Mouse (Mus musculus) heart, adult 8-10 months (tissue): ENCODE results near the gene Pgbd1. TPM values are rescaled to one million over a fixed set of nuclear protein-coding genes. Genes with fewer than 3 reads are reported as not detected.
A peak's percentile ranks its signal among the peaks of the same experiment; 100 is the strongest.
"Not testable (repeated sequence)": the region's sequence is repeated elsewhere in the genome, so short reads cannot be mapped to it uniquely, and the experiment has no call there.

Source experiments
- DNase-seq: peaks from one replicate; pipeline ENCODE4 v3.0.0; 2022; ENCODE audit warnings: low spot score
- total RNA-seq, 4 experiments: library from RNA; stranded (reverse); gene quantifications; 2 replicates each; pipeline ENCODE4 v1.2.4; 2022

Pgbd1 gene
- total RNA-seq = under 1 TPM; 0.30 to 0.50 (median 0.35) TPM

GRCm38 (mm10) chr13:21440503-21441206 lies at the start of gene Pgbd1:
Gene Pgbd1, minus strand, starts transcription at chr13:21441058.
- peak; percentile 21 for DNase-seq

DNA sequence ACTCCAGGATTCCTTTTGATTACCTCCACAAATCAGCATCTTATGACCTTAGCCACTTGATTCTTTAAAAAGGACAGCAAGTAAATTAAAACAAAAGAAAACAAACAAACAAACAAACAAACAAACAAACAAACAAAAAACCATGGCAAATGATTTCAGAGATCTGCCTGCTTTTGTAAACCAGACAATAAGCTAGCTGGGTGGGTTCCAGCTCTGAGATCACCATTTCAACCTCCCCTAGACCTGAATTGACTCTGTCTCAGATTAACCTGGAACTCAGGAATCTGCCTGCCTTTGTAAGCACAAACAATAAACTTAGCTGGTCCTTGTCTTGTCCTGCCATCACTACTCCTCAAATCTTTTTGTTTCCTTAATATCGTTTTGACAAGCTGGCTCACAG lies 46.0 kb upstream of the Pgbd1 start:
- DNase-seq = no peak

DNA sequence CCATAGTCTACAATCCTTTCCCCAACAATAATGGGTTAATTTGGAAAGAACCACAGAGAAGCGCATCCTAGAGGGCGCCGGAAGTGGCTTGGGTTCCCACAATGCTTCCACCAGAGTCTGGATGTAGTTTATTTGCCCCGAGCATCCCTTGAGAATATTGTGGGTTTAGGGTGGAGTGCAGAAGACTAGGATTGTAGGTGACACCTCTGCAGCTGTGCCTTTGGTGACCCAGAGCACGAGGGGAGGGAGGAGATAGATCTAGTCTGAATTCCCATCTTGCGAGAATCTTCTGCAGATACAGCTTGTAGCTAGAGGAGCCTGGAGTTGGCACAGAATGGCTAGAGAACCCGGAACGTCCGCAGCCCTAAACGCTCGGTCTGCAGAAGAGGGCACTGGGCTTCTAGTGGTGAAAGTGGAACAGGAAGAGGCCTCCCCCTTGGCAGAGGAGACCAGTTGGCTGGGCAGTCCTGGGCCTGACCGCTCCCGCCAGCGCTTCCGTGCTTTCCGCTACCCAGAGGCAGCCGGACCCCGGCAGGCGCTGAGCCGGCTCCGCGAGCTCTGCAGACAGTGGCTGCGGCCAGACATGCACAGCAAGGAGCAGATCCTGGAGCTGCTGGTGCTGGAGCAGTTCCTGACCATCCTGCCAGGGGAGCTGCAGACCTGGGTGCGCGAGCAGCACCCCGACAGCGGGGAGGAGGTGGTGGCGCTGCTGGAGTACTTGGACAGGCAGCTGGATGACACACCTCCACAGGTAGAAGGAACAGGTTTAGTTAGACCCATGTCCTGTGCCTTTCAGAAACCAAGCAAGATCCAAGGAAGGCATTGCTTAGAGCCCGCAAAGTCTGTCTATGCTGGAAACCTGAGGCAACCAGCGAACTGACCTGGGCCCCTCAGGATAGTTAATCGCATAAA lies 38.2 kb upstream of the Pgbd1 start, which contains the start of the genes Zkscan4 and Gm10065:
TSS of gene Zkscan4 (plus strand) at position 149 of the 912 bp plus-strand sequence.
TSS of gene Gm10065 (minus strand) at position 683 of the 912 bp plus-strand sequence.
- DNase-seq = peak; percentile 73

DNA sequence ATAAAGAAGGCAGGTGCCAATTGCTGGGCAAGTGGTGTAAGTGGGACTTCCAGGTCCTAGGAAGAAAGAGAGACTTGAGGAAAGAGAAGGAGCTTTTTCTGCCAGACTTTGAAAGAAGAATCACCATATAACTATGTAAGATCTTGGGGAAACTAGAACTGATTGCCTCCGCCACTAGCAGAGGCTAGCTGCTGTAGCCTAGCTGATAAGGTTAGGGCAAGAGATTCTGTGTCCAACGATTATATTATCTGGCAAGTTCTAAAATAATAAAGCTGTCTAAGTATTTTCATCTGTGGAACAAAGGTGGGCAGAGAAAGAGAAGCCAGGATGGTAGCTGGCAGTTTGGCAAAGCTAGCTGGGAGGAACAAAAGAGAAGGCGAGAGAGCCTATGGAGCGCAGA lies 31.6 kb upstream of the Pgbd1 start:
- DNase-seq = no peak

DNA sequence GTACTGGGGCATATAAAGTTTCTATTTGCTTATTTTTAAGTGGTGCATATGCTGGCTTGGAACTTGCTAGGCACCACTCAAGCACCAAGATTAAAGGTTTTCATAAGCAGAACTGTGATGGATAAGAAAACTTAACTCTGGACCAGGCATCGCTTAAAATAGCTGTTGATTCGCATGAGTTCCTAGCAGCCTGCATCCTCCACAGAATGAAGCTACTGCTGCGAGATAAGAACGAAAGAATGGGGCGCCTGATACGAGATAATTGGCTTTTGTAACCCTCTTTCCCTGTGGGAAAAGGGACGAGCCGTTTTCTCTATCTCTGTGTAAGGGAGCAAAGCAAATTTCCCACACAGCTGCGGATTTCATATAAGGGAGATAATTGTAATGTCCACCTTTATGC lies 28.2 kb upstream of the Pgbd1 start:
- DNase-seq = no peak

GRCm38 (mm10) chr13:21468061-21469019 lies 27.5 kb upstream of the Pgbd1 start, which contains the start of gene Nkapl:
Gene Nkapl, minus strand, starts transcription at chr13:21468509.
- DNase-seq = peak; percentile 79

DNA sequence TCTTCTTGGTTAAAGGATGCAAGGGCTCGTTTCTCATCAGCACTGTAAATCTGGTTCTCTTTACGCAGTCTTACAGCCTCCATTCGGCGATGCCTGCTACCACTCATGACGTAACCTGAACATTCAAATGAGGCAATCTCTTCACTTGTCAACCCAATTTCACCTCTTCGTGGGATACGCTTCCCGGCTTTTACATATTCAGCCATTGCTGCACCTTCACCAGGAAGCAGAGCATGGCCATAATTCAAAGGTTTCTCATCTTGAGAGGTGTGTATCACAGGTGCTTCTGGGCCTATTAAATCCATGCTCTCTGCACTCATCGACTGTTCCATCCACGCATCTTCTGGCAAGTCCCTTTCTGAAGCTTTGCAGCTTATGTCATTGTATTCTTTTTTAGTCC lies 26.5 kb upstream of the Pgbd1 start:
- no peak for DNase-seq

DNA sequence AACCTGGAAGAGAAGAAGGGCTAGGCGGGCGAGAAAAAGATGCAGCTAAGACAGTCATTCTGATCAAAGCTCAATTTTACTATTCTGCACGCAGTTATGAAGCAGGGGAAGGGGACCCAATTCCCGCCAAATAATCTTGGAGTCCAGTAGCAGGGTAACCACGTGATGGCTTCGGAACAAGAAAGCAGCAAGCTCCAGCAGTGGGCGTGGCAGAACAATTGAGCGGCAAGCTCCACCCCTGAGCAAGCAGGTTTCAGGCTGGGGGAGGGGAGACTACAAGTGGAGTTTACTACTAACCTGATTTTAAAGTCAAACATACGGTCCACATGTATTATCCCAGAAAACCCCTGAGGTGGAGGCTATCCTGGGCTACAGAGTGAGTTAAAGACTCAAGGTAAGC lies 21.7 kb upstream of the Pgbd1 start:
- not testable (repeated sequence) for DNase-seq

- DNase-seq = no peak
Measured at GRCm38 (mm10) chr13:21456347-21456746, 15.5 kb upstream of the Pgbd1 start.

DNA sequence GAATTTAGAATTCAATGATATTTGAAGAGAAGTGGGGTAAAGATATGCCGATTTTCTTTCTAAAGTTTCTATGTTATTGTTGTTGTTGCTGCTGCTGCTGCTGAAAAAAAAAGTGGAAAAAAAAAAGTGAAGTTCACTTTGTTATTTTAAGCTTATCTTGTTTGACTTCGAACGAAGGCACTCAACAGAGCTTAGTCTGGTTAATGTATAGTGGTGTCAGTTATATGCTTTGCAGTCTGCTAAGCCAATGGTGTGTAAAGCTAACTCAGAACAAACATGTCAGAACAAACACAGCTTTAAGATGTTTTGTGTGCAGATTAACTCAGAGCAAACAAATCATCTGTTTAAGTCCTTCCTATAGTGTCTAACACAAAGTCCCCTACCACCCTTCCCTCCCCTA lies 13.3 kb upstream of the Pgbd1 start:
- no peak for DNase-seq

DNA sequence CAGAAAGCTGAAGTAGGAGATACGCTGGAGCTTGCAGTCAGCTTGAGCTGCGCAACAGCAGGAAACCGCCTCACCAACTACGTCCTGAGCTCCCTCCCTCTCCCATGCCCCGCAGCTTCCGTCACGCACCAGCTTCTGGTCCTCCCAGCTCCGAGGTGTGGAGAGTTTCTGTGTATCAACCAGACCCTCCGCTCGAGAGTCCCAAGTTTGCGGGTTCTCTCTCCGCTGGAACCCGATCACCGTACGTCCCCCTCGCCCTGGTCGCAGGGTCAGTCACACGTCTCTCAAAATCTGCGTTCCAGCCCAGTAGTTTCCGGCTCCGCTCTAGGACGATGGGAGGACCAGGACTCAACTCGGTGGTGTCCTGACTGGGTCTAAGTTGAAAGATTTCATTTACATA lies 12.6 kb upstream of the Pgbd1 start, which contains the start of gene Zscan26:
TSS of gene Zscan26 (minus strand) at position 282 of the 400 bp plus-strand sequence.
- peak; percentile 92 for DNase-seq

- DNase-seq = no peak
Measured at GRCm38 (mm10) chr13:21453042-21453441, 12.2 kb upstream of the Pgbd1 start.

GRCm38 (mm10) chr13:21447856-21448614 lies 7.2 kb upstream of the Pgbd1 start:
- DNase-seq = no peak

- peak; percentile 9 for DNase-seq
Measured at GRCm38 (mm10) chr13:21446796-21447195, 5.9 kb upstream of the Pgbd1 start.

GRCm38 (mm10) chr13:21441207-21441572 lies 332 bp upstream of the Pgbd1 start:
- DNase-seq = no peak

DNA sequence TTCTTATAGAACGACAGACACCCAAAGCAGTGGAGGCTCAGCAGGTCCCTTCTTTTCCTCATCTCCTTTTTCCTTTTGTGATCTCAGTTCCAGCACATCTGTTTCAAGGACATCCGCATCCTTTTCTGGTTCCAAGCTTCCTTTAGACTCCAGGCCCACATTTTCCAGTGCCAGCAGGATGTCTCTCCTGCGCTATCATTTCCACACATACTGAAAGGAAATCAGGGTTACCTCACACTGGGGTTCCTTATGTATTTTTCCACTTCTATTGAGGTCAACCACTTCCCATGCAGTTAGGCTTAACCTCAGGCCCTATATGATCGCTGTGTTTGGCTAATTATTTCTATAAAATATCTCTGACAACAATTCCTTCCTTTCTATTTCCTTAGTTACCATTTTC lies 5.4 kb downstream of the Pgbd1 start:
- peak; percentile 10 for DNase-seq

GRCm38 (mm10) chr13:21427631-21428030 lies 13.2 kb downstream of the Pgbd1 start:
- no peak for DNase-seq

DNA sequence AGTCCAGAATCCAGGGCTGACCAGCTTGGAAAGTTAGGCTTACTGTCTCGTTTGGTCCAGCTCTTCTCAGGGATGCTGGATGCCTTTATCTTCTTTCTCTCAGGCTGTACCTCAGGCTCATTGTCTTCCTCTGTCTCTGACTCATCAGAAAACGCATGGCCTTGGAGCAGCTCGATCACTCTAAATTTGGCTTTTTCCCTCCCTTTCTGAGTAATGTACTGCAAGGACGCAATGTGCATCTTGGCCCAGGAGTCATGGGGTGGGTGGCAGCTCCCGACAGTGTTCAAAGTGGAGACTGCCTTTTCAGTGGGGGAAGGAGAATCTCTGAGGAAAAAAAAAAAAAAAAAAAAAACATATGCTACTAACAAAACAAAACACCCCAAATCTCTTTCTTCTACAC lies 17.6 kb downstream of the Pgbd1 start:
- no peak for DNase-seq

DNA sequence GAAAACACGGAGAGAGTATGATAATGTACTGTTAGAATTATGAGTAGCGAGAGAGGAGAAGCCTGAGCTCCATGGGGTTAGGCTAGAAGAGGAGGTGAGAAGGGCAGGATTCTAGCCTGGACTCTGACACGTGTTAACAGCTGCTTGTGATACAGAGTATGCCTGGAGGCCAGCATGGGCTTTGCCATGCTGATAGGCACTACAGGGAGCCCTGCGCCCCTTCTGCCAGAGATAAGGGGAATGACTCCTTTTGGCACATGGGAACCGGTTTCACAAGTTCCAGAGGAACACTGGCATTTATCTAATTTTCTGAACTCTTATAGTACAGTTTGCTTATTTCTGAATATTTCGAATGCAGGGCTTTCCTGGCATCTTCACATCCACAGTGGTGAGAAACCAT lies 22.0 kb downstream of the Pgbd1 start:
- DNase-seq = no peak

DNA sequence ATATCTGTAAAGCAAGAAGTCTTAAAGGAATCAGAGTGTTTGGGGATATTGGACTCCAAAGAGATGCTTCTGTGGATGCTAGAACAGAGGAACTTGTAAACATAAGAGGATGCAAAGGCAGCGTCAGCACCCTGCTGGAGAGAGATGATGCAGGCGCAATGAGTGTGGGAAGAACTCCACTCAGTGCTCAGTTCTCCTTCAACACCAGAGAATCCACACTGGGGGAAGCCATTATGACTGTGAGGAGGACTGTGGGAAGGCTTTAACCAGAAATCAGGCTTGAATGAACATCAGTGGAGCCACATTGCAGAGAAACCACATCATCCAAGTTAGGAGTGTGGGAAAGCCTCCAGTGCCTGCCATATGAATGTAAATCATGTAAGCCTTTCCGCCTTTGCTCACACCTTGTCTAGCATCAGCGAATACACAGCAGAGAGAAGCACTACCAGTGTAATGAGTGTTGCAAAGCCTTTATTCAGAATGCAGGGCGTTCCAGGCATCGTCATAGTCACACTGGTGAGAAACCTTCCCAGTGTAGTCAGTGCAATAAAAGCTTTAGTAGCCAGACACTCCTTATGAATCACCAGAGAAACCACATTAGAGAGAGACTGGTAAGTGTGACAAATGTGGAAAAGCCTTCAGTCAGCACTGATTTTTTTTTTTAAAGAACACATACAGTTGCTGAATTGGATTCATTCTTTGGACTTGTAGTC lies 23.4 kb downstream of the Pgbd1 start:
- no peak for DNase-seq
